Mouse (Mus musculus): ENCODE measurements around the gene Cep19.

Cep19 gene

GRCm38 (mm10) chr16:32135842-32136357 is 36.3 kb downstream of the Cep19 start:
- CTCF ChIA-PET, result no interaction called here

GRCm38 (mm10) chr16:32138954-32139353 is 39.4 kb downstream of the Cep19 start:
- CTCF ChIA-PET, result no interaction called here

GRCm38 (mm10) chr16:32143766-32144165 is 44.2 kb downstream of the Cep19 start:
- CTCF ChIA-PET, result interaction anchor here (0.6 kb wide), 1 partner anchor 28 kb away, joined by 3 read pairs; no protein-coding TSS in a partner anchor

- CTCF ChIA-PET, result no interaction called here
Measured at GRCm38 (mm10) chr16:32144592-32144991, 45.0 kb downstream of the Cep19 start.

- CTCF ChIA-PET, result interaction anchor here (0.7 to 1.3 kb wide), 2 partner anchors 19 to 21 kb away, joined by 3 read pairs; no protein-coding TSS in a partner anchor
Measured at GRCm38 (mm10) chr16:32147589-32148207, 48.1 kb downstream of the Cep19 start.

- CTCF ChIA-PET, result interaction anchor here (1.0 kb wide), 1 partner anchor 24 kb away, joined by 3 read pairs; no protein-coding TSS in a partner anchor
Measured at GRCm38 (mm10) chr16:32153976-32154375, 54.4 kb downstream of the Cep19 start.

- CTCF ChIA-PET, result interaction anchor here (1.0 kb wide), 1 partner anchor 11 kb away, joined by 3 read pairs; the partner anchor contains the start of gene Nrros
Measured at GRCm38 (mm10) chr16:32154437-32154836, 54.8 kb downstream of the Cep19 start.

- CTCF ChIA-PET, result interaction anchor here (0.6 kb wide), 1 partner anchor 16 kb away, joined by 3 read pairs; no protein-coding TSS in a partner anchor
Measured at GRCm38 (mm10) chr16:32156719-32157118, 57.1 kb downstream of the Cep19 start.

- CTCF ChIA-PET, result interaction anchor here (0.7 kb wide), 1 partner anchor 20 kb away, joined by 4 read pairs; no protein-coding TSS in a partner anchor
Measured at GRCm38 (mm10) chr16:32157369-32157768, 57.8 kb downstream of the Cep19 start.
